Mouse (Mus musculus) olfactory bulb, adult 2 months (tissue): Measurements from ENCODE around the gene Mctp1.
"Not testable (repeated sequence)": the region's sequence is repeated elsewhere in the genome, so short reads cannot be mapped to it uniquely, and the experiment has no call there.

Source experiments
- CTCF ChIP-seq: fragments of 200-500 bp; IDR thresholded peaks from 2 replicates; pipeline ENCODE4 v1.5.1; 2012; ENCODE audit warnings: low read depth, mild to moderate bottlenecking, low read length, moderate library complexity; ENCODE audit not compliant: insufficient read depth
- POLR2A ChIP-seq: fragments of 200-500 bp; IDR thresholded peaks from 2 replicates; pipeline ENCODE4 v1.6.1; 2012; ENCODE audit warnings: mild to moderate bottlenecking, low read depth, low read length, moderate library complexity; ENCODE audit not compliant: insufficient read depth

- not testable (repeated sequence) for TF ChIP-seq CTCF, POLR2A
These were observed 38.4 kb upstream of the Mctp1 start for GRCm38 (mm10) chr13:76345941-76346340.
